In the genomic region with DNA sequence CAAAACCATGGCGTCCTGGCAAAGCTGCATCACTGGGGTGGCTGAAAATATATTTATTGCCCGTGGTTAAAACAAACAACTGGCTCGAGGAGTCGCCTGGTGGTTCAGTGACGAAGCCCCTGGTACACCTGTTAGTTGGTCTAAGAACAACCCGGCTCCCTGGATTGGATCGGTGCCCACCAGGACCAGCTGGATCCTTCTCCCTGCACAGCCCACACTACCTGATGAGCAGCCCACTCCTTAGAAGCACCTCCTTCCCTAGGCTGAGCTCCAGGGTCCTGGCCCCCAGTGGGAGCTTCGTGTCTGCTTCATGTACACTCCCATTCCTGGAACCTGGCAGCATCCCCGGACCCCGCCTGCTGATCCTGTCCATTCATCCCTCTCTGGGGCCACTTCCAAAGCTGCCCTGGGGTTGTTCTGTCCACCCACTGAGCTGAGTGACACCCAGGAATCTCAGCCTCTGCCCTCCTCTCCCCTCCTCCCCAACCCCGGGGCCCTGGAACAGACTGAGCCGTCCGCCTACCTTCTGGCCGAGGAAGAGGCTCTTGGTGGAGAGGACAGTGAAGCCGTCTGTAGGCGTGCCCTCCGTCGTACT, we compare ENCODE assay signal across 23 mouse cellular contexts. TPM values are rescaled to one million over a fixed set of nuclear protein-coding genes. Genes with fewer than 3 reads are reported as not detected.
DNase-seq lines count a peak whose midpoint lies in the region; ATAC-seq lines count a peak whose summit lies in the region.
"Had no signal": no experiment of that assay in that cellular context is flagged by ENCODE, and none has a peak within 500 bp of the region (broad histone marks: within the 10 kb centered on the region; RNA-seq: fewer than 3 reads in every experiment).

No protein-coding gene starts in this region.

- H3K36me3 ChIP-seq in heart, embryonic 15.5 days, result peaks cover 11% of the 10 kb centered on the region; the same call in 1 of the 2 replicates
- H3K36me3 ChIP-seq in intestine, embryonic 16.5 days (ENCODE audit: control insufficient read depth, insufficient read depth, low read length), result no peaks in the 10 kb centered on the region

- H3K4me2 ChIP-seq in heart, embryonic 15.5 days, result no peak overlapping the region
- H3K4me2 ChIP-seq in intestine, embryonic 16.5 days (ENCODE audit: low read depth, low read length), result no peak overlapping the region
- H3K4me2 ChIP-seq: limb, embryonic 13.5 days; liver, embryonic 13.5 days; lung, embryonic 14.5 days; midbrain, embryonic 12.5 days; stomach, embryonic 15.5 days had no signal

- H3K9ac ChIP-seq in heart, embryonic 15.5 days, result no peak overlapping the region
- no peak overlapping the region for H3K9ac ChIP-seq in intestine, embryonic 16.5 days (ENCODE audit: low read depth, low read length)
- H3K9ac ChIP-seq: forebrain, postnatal 0 days; limb, embryonic 13.5 days; liver, embryonic 13.5 days; lung, embryonic 14.5 days; midbrain, embryonic 12.5 days; stomach, embryonic 15.5 days had no signal

- 84% methylated on average over 18 of the region's 18 CpGs for WGBS in heart, embryonic 15.5 days
- 82% methylated on average over 18 of the region's 18 CpGs for WGBS in intestine, embryonic 16.5 days

- no peak overlapping the region for H3K27ac ChIP-seq in heart, embryonic 15.5 days
- H3K27ac ChIP-seq in intestine, embryonic 16.5 days (ENCODE audit: low read length), result no peak overlapping the region
- H3K27ac ChIP-seq: forebrain, embryonic 10.5 days; heart, adult 2 months; limb, embryonic 13.5 days; liver, embryonic 13.5 days; midbrain, embryonic 12.5 days; stomach, embryonic 15.5 days had no signal

- no peaks in the 10 kb centered on the region for H3K27me3 ChIP-seq in heart, embryonic 15.5 days
- H3K27me3 ChIP-seq in intestine, embryonic 16.5 days (replicated peaks; ENCODE audit: control insufficient read depth, insufficient read depth, low read length), result no peaks in the 10 kb centered on the region
- H3K27me3 ChIP-seq: limb, embryonic 13.5 days; liver, embryonic 13.5 days; midbrain, embryonic 12.5 days; stomach, embryonic 15.5 days had no signal

- H3K4me1 ChIP-seq in heart, embryonic 15.5 days (replicated peaks), result peaks cover 41% of the 10 kb centered on the region
- H3K4me1 ChIP-seq in intestine, embryonic 16.5 days (ENCODE audit: control insufficient read depth, insufficient read depth, low read length), result no peaks in the 10 kb centered on the region
- H3K4me1 ChIP-seq: liver, embryonic 13.5 days; stomach, embryonic 15.5 days had no signal

- no peak overlapping the region for H3K4me3 ChIP-seq in heart, embryonic 15.5 days
- no peak overlapping the region for H3K4me3 ChIP-seq in intestine, embryonic 16.5 days (ENCODE audit: low read length)
- H3K4me3 ChIP-seq: forebrain, embryonic 10.5 days; heart, adult 2 months; layer of hippocampus, adult 2 months; limb, embryonic 13.5 days; liver, embryonic 13.5 days; midbrain, embryonic 12.5 days; stomach, embryonic 15.5 days had no signal

- ATAC-seq in heart, embryonic 15.5 days (replicated peaks; ENCODE audit: insufficient number of reproducible peaks, insufficient read depth, low FRiP score, low read depth), result 0 out of 2 replicates have a peak, but pooled peaks have one; percentile 21
- ATAC-seq in intestine, embryonic 16.5 days, result peak; percentile 50
- ATAC-seq: forebrain, postnatal 0 days; hindbrain, embryonic 16.5 days had no signal

- H3K9me3 ChIP-seq in heart, embryonic 15.5 days (replicated peaks), result no peaks in the 10 kb centered on the region
- H3K9me3 ChIP-seq in intestine, embryonic 16.5 days (ENCODE audit: control insufficient read depth, low read length), result no peaks in the 10 kb centered on the region
- H3K9me3 ChIP-seq: forebrain, embryonic 10.5 days; limb, embryonic 13.5 days; liver, embryonic 13.5 days; midbrain, embryonic 12.5 days; stomach, embryonic 15.5 days had no signal

- DNase-seq in heart, adult 9 months (ENCODE audit: low spot score in 2 of 2), result no peak
- peak; percentile 61 for DNase-seq in left cerebral cortex, postnatal 4 days
- DNase-seq in left cerebral cortex, postnatal 14 days (ENCODE audit: low spot score in 2 of 2), result no peak
- DNase-seq in fat pad, adult 2 months (ENCODE audit: extremely low read depth, low read depth, low spot score), result peak; percentile 56
- no peak for DNase-seq in adrenal gland, postnatal 4 days (ENCODE audit: low spot score in 2 of 2)
- DNase-seq: adrenal gland, postnatal 10 days; forebrain, postnatal 0 days; gastrocnemius, postnatal 14 days; heart, adult 2 months; heart, postnatal 36 days; kidney, adult 2 months; kidney, postnatal 25 days; liver, embryonic 13.5 days; lung, embryonic 14.5 days; thymus, adult 2 months had no signal

- intact Hi-C loops in left cerebral cortex, postnatal 4 days (cut with DNase I), result no loop called here
- intact Hi-C loops in left cerebral cortex, postnatal 14 days (cut with DNase I), result no loop called here

RNA-seq across cellular contexts. Expression of a gene that starts 40.5 kb away (rescaled TPM):
- 98.9 and 135 TPM in 2 replicates for polyA plus RNA-seq in heart, embryonic 15.5 days (2015; fragmentation: Nextera tagmentation; extraction: Ambion mirVana)
- total RNA-seq in left cerebral cortex, postnatal 4 days (2021), result 100 to 1,000 TPM; 114 to 116 TPM
- total RNA-seq in left cerebral cortex, postnatal 14 days (2021), result 100 to 1,000 TPM in 1 of 2 experiments, 10 to 100 TPM in 1; 97.2 to 108 TPM
- 235 and 246 TPM in 2 replicates for polyA plus RNA-seq in intestine, embryonic 16.5 days (2015; fragmentation: Nextera tagmentation; extraction: Ambion mirVana)
- 100 to 1,000 TPM; 164 to 176 TPM for total RNA-seq in adrenal gland, postnatal 4 days (2021)

Comparison
In these comparisons a context has a peak if more than half of its experiments do, and no peak if none do; other contexts are left out.
1. DNase-seq: peak in left cerebral cortex, postnatal 4 days (single experiment) and fat pad, adult 2 months (single experiment); none in heart, adult 9 months (0 of 2), left cerebral cortex, postnatal 14 days (0 of 2) and adrenal gland, postnatal 4 days (0 of 2).